Mouse (Mus musculus) cerebellum, adult 8-10 months (tissue): ENCODE measurements around the gene Dio2.

Experiments used
- DNase-seq: peaks from one replicate; pipeline ENCODE4 v3.0.0; 2022

Gene Dio2

GRCm38 (mm10) chr12:90738388-90739223 lies at the start of gene Dio2:
Dio2 (minus strand) TSS chr12:90738438.
- DNase-seq = peak; percentile 45

GRCm38 (mm10) chr12:90781438-90781837 lies 43.2 kb upstream of the Dio2 start:
- DNase-seq = no peak

- no peak for DNase-seq
Observed at GRCm38 (mm10) chr12:90744752-90745151, 6.5 kb upstream of the Dio2 start.

GRCm38 (mm10) chr12:90743633-90744032 lies 5.4 kb upstream of the Dio2 start:
- DNase-seq = no peak

- DNase-seq = peak; percentile 79
Observed at GRCm38 (mm10) chr12:90740468-90740867, 2.2 kb upstream of the Dio2 start.

- DNase-seq = peak; percentile 41
Observed at GRCm38 (mm10) chr12:90737932-90738331, 306 bp downstream of the Dio2 start.

GRCm38 (mm10) chr12:90735447-90735846 lies 2.8 kb downstream of the Dio2 start:
- DNase-seq = no peak

- no peak for DNase-seq
Observed at GRCm38 (mm10) chr12:90734503-90734902, 3.7 kb downstream of the Dio2 start.

GRCm38 (mm10) chr12:90733721-90734120 lies 4.5 kb downstream of the Dio2 start:
- DNase-seq = no peak

- DNase-seq = peak; percentile 59
Observed at GRCm38 (mm10) chr12:90729648-90730047, 8.6 kb downstream of the Dio2 start.

GRCm38 (mm10) chr12:90725107-90725506 lies 13.1 kb downstream of the Dio2 start:
- no peak for DNase-seq

- no peak for DNase-seq
Observed at GRCm38 (mm10) chr12:90724644-90725043, 13.6 kb downstream of the Dio2 start.

GRCm38 (mm10) chr12:90694135-90694534 lies 44.1 kb downstream of the Dio2 start:
- DNase-seq = no peak
